Mouse (Mus musculus) brown adipose tissue, adult 24 weeks (tissue): Measurements from ENCODE around the gene Tmem233. TPM values are rescaled to one million over a fixed set of nuclear protein-coding genes. Genes with fewer than 3 reads are reported as not detected.

Experiments used
- H3K27ac ChIP-seq: fragments of 200-500 bp; replicated peaks from 2 replicates; pipeline ENCODE4 v1.5.1; 2012; ENCODE audit warnings: low read depth, mild to moderate bottlenecking, low read length
- H3K4me1 ChIP-seq: fragments of 200-500 bp; 2 replicates; pipeline ENCODE4 v1.6.1; 2012; ENCODE audit warnings: low read length, mixed read lengths; ENCODE audit not compliant: control insufficient read depth, insufficient read depth, insufficient read length
- H3K4me3 ChIP-seq: fragments of 200-500 bp; 2 replicates; pipeline ENCODE4 v1.5.1; 2012; ENCODE audit warnings: low read depth, mild to moderate bottlenecking, low read length, moderate library complexity; ENCODE audit not compliant: insufficient read depth
- polyA plus RNA-seq: library from polyadenylated mRNA; stranded (reverse); fragments of >200 nt; gene quantifications from 2 replicates; pipeline ENCODE4 v1.2.4, GENCODE M21; 2012; ENCODE audit not compliant: missing spikeins, insufficient read depth, insufficient read length

The Tmem233 gene
- polyA plus RNA-seq, 1 experiment, result 1.4 TPM

DNA sequence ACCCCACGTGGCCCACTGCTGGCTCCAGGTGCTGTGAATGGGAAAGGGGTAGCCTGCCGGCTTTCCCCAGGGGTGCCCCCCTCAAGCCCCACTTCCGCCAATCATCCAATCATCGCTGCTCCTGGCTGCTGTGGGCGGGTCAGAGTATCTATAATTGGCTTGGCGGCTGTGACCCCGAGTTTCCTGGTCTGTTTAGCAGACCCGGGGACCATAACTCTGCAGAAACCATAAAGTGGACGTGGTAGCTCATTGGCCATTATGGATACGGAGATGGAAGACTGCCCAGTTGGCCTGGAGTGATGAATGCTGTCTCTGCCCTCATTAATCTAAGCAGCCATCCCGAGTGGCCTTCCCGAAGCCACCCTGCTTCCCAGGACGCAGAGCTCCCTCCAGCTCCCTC, 79.2 kb downstream of the Tmem233 start:
- H3K4me1 ChIP-seq, result peaks cover 7% of the 10 kb centered on the region
- H3K4me3 ChIP-seq, result no peak overlapping the region
- no peak overlapping the region for H3K27ac ChIP-seq

GRCm38 (mm10) chr5:116003154-116003553, 79.9 kb downstream of the Tmem233 start:
- no peak overlapping the region for H3K4me3 ChIP-seq
- peaks cover 7% of the 10 kb centered on the region for H3K4me1 ChIP-seq
- no peak overlapping the region for H3K27ac ChIP-seq

- no peak overlapping the region for H3K4me3 ChIP-seq
- no peaks in the 10 kb centered on the region for H3K4me1 ChIP-seq
- H3K27ac ChIP-seq, result no peak overlapping the region
These were observed 85.7 kb downstream of the Tmem233 start for GRCm38 (mm10) chr5:115997376-115997775.

DNA sequence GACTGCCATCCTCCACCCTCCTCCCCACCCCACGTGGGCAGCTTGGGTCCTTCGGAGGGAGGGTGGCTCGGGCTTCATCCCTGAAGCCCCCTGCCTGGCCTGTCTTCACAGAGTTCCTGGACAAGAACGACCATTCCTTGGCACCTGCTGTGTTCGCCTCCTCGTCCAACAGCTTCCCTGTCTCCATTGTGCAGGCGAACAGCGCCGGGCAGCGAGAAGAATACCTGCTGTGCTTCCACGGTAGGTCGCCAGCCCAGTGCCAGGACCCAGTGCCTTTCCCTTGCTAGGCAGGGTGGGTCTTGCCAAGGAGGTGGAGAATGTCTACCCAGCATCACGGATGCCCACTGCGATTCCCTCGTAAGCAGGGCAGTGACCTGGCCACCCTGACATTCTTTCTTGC, 88.9 kb downstream of the Tmem233 start:
- Histone ChIP-seq H3K4me3 (no peak overlapping the region), H3K4me1 (no peaks in the 10 kb centered on the region)

DNA sequence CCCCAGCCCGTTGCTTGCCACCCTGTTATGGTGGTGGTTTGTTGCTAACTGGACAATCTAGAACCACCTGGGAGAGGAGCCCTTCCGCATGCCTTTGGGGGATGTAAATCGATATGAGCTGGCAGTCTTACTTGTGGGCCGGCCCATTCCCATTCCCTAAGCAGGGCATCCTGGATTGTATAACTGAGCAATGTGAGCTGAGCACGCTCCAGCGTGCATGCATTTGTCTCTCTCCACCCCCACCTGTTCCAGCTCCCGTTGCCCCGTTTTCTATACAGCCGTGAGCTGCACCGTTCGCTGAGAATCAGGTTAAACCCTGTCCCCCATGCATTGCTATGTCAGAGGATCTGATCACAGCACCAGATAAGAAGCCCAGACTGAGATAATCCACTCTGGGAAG, 91.3 kb downstream of the Tmem233 start:
- no peak overlapping the region for H3K27ac ChIP-seq

More for the DNA sequence above, 88.9 kb downstream of the Tmem233 start:
- no peak overlapping the region for H3K27ac ChIP-seq

More for the DNA sequence above, 91.3 kb downstream of the Tmem233 start:
- no peak overlapping the region for H3K4me3 ChIP-seq
- no peaks in the 10 kb centered on the region for H3K4me1 ChIP-seq

Other genes with a start within 250 kb of the Tmem233 start
- 0.12 and 0.13 TPM in 2 replicates for gene Cit, start 238.0 kb downstream of the Tmem233 start, polyA plus RNA-seq
- gene Prkab1, start 58.7 kb downstream of the Tmem233 start, polyA plus RNA-seq, result 47.7 and 48.9 TPM in 2 replicates
- gene Ccdc60, start 205.7 kb upstream of the Tmem233 start, polyA plus RNA-seq, result not detected in 2 replicates